Mouse (Mus musculus) R1 (cell line): Measurements from ENCODE around the gene Adam29.

ENCODE experiments used
- DNase-seq: peaks from one replicate; pipeline ENCODE4 v3.0.0-alpha.2; 2018; ENCODE audit warnings: low read depth, low spot score

The Adam29 gene

DNA sequence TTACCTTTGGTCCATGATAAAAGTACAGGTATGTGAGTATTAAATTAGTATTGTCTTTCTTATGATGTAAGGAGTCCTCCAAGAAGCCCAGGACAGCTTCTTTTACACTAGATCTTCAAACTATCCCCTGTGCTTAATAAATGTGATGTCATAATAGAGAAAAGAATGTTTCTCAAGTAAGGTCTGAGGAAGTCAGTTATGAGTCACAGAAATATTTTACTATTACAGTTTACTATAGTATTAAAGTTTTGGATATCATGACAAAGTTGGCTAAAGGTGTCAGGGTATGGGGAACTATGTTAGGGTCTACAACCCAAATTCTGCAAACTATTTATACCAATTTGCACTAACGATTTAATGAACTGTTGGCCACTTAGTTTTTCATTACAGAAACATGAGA is at the start of gene Adam29:
Gene Adam29, minus strand, starts transcription at position 101 of the 400 bp plus-strand sequence.
- DNase-seq = no peak

DNA sequence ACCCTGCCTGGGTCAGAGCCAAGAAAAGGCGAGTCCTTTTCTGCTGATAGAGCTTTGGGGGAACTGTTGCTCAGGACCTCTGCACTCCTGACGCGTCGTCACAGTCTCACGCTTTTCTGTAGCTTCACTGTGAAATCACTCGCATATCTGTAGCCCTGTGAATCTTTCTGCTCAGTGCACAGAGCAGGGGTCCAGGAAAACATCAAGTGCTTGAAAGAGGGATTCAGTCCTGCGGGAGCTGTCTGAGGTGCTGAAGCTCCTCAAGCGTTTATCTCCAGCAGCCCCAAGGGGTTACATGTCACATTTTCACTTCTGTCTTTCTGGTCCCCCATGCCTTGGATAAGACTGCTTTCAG is 33.8 kb upstream of the Adam29 start:
- DNase-seq = peak; percentile 83

DNA sequence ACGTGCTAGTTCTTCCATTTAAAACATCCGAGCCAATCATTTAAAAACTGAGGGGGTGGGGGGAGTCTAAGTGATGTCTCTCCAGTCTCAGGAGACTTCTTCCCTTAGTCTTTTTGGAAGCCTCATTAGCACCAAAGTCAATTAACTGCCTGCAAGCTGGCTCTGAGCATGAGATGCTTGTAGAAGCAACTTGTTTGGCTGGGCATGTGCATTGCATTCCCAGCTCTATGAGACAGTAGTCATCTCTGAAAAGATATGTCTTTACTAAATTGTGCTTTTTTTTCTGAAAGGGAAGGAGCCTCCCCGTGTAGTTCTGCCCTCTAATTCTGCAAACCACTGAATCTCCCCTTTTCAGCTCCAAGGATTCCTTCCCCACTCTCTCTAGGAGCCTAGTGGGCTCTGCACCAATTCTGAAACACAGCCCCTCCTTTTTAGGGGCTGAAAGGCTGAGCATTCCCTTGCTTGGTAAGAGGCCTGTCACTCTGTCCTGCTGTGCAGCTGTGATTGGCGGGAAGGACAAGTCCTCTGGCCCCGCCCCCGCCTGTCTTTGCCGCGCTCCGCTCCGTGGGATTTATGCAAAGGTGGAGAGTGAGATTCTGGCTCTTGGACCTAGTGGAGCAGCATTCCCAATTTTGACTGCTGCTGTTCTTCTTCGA is 33.2 kb upstream of the Adam29 start, which contains the start of gene Glra3:
Gene Glra3, plus strand, starts transcription at position 591 of the 656 bp plus-strand sequence.
- peak; percentile 73 for DNase-seq
